Mouse (Mus musculus) testis, postnatal 14 days (tissue): ENCODE data around the gene Pspc1.
"Not testable (repeated sequence)": the region's sequence is repeated elsewhere in the genome, so short reads cannot be mapped to it uniquely, and the experiment has no call there.

ENCODE experiments used
- DNase-seq: peaks from one replicate; pipeline ENCODE4 v3.0.0; 2021; ENCODE audit warnings: low spot score

The Pspc1 gene

DNA sequence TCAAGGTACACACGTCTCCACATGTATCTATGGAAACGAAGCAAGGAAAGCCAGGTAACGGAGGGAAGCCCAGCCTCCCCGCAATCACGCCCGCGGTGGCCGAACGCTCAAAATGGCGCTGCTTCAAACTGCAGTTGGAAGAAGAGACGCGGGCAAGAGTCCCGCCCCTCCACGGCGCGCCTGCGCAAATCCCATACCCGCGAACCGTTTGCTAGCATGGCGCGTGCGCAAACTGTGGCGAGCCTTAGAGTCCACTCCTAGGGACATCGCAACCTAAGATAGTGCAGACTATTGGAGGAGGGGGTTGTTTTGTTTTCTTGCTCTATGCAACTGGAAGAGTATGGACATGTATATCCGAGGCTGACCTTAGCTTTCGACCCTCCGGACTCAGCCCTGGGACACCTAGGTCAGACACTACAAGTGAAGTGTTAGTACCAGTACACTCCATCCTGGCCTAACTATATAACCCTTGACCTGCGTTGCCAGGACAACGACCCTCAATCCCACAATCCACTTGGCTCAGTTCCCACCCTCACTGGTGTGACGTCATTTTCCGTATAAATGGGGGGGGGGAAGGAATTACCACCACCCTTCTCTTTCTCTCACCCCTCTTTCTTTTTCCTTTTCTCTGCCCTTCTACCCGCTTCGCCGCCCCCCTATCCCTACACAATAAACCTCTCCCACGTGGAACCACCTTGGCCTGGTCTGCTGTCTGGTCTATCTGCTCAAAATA is at the start of gene Pspc1:
TSS of gene Pspc1 (minus strand) at position 117 of the 733 bp plus-strand sequence.
- DNase-seq, result peak; percentile 97

DNA sequence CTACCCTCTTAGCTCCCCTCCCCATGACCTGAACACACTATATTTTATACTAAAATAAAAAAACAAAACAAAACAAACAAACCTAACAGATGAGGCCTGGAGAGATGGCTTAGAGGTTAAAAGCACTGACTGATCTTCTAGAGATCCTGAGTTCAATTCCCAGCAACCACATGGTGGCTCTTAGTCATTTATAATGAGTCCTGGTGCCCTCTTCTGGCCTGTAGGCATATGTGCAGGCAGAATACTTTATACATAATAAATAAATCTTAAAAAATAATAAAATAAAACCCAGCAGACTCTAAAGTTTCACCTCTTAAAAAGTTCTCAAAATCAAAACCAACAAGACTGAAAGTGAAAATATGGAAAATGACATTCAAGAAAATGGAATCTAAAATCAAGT is 46.4 kb upstream of the Pspc1 start:
- DNase-seq, result no peak

DNA sequence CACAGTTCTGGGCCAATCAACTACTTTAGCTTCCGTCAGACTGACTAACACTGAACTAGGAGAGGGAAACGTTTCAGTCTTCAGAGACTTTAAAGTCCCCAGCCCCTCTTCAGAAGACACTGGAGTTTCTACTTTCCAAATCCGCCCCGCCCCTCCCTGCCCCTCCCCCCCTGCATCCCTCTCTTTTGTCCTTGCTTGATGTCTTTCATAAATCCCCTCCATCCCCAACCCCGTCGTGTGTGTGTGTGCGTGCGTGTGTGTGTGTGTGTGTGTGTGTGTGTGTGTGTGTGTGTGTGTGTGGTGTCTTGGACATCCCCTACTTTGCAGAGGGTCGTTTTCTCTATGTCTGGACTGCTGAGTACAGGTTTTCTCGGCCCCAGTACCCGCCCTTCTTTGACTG is 39.5 kb upstream of the Pspc1 start:
- no peak for DNase-seq

DNA sequence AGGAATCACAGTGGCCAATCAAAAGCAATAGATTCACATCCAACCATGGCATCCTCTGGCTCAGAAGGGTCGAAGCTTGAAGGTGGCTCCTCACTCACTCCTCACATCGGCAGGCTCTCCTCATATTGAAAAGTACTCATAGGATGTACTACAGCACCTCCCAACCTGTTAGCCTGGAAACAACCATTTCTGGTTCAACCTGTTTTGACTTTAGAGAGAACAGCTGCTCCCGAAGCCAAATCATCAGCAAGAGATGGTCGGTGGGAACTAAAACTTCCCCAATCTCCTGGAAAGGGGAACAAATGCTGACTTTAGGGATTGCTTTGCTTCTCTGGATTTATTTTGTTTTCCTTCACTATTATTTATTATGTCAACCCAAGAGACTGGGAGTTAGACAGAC is 39.0 kb upstream of the Pspc1 start:
- no peak for DNase-seq

DNA sequence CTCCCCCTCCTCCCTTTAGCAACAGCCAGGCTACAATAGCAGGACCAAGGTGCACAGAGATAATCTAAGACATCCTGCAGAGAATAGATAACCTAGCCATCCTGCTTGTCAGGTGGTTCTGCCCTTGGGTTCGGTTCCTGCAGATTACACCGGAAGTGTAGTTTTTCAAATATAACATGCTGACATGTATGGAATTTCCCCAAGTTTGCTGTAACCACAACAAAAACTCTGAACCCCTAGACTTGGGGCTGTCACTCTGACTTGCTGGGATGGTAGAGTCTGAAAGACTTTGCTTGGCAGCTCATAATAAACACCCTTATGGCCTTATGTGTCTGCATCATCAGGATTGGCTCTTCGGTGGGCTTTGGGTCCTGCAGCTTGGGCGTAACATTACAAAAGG is 38.4 kb upstream of the Pspc1 start:
- no peak for DNase-seq

DNA sequence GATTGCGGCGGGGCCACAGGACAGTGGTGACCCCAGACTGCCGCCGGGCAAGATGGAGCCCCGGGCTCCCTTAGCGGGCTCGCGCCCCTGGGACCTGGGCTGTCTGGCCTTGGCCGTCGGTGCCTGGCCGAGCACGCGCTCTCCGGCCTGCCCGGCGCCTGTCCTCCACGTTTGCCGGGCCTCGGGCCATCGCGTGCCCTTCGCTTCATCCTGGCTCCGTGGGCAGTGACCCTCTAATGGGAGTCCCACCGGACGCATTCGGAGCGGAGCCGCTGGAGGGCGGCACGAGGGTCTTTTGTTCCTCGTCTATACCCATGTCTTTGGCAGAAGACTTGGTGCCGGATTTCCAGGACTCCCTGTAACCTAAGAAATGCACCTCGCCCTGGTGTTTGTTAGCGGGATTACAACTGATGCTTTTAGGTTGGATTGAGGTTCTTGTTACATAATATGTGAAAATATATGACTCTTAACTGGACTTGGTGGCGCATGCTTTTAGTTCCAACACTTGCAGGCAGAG is 34.5 kb upstream of the Pspc1 start:
- DNase-seq, result peak; percentile 79

DNA sequence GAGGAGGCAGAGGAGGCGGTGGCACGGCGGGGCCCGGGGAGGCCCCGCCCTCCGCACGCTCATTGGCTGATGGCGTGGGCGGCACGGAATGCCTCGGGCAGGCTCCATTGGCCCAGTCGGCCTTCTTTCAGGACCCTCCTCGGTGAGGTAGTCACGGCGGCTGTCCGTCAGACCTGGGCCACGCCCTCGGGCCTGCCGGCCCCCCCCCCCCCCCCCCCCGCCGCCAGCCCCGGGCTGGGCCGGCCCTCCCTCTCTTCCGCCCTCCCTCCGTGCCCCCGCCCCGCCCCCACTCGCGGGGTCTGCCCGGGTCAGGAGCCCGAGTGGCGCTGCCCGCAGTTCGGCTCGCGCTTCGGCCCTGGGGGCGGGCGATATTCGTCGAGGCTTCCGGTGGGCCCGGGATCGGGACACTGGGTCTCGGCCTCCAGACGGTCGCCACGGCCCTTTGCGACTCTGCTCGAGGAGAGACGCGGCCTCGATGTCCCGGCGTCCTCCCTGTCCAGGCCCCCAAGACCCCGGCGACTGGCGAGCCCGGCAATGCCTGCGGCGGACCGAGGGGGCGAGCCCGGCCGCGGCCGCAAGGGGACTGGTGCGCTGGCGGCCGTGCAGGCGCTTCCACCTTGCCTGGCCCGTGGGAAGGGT is 33.7 kb upstream of the Pspc1 start, which contains the start of gene Zmym5:
TSS of gene Zmym5 (minus strand) at position 16 of the 639 bp plus-strand sequence.
- peak; percentile 91 for DNase-seq

DNA sequence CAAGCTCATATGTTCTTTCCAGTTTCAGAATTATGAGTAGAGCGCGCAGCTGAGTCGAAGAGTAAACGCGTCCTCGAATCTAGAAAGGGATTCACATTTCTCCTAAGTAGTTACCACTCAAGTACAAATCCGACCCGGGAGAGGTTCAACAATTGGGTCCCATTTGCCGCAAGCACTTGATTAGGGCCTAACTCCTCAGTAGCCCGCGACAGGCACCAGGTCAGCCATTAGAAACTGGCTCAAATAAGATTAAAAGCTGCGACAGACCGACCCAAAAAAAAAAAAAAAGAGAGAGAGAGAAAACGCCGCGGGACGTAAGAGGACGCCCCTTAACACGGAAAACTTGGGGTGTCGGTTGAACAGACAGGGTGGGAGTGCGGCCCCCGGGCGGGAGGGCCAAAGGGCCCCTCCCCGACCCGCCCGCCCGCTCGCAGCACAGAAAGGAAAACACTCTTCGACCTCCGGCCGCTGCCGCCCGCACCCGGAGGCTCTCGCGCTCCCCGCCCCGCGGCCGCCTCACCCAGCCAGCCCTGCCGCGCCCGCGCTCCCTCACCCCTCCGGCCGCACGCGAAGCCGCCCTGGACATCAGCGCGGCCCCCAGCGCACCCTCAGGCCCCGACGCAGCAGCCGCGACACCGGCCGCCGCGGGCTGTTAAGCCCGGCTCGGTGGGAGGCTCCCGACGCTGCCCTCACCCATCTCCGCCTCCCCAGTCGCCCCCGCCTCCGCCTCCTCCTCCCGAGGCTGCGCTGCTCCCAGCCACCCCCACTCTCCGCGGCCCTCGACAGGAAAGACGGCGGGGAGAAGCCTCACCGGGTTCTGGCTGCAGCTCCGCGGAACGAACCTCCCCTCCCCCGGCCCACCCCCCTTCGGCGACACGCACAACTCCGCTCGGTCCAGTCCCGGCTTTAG is 32.9 kb upstream of the Pspc1 start:
- peak; percentile 65 for DNase-seq

DNA sequence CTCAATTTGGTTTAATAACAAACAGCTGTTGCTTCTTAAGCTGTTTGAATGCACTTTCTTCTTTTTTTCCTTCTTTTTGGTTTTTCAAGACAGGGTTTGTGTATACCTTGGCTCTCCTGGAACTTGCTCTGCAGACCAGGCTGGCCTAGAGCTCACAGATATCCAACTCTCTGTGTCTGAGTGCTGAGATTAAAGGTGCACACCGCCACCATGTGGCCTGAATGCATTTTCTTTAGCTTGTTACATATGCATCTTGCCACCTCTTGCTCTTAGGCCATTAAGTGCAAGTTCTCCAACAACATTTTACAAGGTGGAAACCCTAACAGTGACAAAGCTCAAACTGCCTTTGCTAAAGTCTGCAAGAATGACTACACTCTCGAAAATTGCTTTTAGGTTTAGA is 15.1 kb upstream of the Pspc1 start:
- DNase-seq, result no peak

DNA sequence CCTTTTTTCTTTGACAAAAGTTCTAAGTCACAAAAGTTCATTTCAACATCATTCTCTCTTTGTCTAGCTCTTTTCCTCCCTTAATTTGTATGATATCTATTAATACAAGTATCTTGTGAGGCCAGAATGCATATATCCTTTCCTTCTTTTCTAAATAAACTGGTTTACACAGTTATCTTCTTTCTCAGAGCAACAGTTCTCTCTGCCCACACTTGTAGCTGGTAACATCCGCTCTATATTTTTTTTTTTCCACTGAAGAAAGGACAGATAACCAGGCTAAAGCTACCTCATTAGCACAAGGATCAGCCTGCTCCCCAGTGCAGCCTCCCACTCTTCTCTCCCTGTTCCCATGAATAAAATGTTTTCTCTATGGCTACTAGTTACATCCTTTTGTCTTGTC is 6.5 kb upstream of the Pspc1 start:
- DNase-seq, result no peak

DNA sequence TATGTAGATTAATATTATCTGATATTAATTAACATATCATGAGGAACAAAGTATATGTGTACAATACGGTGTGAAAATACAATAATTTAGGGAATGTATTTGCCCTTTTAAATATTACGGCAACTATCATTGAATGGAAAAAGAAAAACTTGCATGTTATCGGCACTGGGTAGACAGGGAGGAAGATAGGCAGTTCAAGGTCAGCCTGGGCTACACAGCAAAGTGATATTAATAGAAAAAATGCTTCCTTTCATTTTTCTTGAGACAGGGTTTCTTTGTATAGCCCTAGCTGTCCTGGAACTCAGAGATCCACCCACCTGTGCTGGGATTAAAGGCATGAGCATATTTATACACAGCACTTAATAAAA is 801 bp upstream of the Pspc1 start:
- peak; percentile 30 for DNase-seq

DNA sequence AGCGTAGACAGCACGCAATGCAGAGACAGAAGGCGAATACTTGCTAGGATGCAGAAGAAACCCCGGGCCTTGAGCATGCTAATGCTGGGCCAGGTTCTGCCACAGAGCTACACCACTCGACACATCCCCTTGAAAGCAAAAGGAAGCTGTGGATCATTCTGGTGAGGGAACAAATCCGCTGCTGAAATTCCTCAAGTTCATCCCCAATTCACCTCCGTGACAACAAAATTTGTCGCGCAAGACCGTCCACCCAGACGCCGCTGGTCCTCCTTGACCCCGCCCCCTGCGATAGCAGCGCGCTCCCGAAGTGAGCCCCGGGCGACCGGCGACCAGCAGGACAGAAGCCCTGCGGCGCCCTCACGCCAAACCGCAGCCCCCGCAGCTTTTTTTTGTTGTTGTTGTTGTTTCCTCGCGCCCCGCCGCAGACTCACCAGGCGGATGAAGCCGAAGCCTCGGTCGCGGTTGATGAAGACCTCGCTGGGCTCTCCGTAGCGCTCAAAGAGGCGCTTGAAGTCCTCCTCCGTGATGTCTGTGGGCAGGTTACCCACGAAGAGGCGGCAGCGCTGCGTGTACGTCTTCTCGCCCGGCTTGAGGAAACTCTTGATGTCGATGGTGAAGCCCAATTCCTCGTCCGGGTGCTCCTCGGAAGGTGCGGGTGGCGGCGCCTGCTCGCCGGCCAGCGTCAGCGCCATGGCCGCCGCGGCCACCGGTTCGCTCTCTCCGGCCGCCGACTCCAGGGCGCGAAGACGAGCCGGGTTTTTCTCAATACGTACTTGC is 568 bp downstream of the Pspc1 start:
- DNase-seq, result peak; percentile 79

DNA sequence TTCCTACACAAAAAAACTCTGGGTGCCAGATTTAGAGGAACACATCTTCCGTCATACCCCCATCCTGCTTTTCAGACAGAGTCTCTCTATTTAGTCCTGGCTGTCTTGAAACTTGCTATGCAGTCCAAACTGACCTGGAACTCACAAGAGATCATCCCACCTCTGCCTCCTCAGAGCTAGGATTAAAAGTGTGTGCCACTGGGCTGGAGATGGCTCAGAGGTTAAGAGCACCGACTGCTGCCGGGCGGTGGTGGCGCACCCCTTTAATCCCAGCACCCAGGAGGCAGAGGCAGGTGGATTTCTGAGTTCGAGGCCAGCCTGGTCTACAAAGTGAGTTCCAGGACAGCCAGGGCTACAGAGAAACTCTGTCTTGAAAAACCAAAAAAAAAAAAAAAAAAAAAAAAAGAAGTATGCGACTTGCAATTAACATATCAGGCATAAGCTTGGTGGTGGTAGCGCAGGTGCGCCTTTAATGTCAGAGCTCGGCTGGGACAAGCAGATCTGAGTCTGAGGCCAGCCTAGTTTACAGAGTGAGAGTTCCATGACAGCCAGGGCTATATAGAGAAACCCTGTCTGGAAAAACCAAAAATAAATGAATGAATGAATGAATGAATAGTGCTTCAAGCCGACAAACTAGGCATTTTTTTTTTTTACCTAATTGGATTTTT is 1.4 kb downstream of the Pspc1 start:
- no peak for DNase-seq

DNA sequence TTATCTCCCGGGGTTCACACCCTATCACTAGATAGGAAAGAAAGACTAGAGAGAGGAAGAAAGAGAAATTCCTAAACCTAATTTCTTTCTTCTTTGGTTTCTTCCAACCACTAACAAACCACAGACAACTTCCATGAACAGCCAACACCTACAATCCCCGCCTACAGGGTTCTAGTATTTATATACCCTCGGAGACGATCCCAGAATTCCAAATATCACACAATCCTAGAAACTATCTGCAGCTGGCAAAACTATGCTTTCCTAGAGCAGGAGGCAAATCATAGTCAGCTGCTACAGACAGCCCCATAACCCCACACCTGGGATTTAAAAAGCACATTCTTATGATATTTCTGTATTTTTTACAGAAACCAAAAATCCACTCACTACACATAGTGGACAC is 2.7 kb downstream of the Pspc1 start:
- DNase-seq, result no peak

DNA sequence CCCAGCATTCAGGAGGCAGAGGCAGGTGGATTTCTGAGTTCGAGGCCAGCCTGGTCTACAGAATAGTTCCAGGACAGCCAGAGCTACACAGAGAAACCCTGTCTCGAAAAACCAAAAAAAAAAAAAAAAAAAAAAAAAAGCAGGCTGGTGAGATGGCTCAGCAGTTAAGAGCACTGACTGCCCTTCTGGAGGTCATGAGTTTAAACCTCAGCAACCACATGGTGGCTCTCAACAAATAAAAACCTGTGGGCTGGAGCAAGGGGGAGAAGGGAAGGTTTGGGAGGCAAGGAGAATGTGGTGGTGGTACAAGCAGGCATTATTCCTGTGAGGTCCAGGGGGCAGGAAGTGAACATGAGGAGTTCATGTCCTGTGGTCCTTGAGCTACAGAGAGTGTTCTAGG is 11.7 kb downstream of the Pspc1 start:
- not testable (repeated sequence) for DNase-seq

DNA sequence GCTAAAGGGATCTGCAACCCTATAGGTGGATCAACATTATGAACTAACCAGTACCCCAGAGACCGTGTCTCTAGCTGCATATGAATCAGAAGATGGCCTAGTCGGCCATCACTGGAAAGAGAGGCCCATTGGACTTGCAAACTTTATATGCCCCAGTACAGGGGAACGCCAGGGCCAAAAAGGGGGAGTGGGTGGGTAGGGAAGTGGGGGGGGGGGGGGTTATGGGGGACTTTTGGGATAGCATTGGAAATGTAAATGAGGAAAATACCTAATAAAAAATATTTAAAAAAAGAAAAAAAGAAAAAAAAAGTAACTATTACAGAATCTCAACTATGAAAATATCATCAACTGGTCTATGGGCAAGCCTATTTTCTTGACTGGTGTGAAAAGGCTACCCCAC is 13.0 kb downstream of the Pspc1 start:
- not testable (repeated sequence) for DNase-seq

DNA sequence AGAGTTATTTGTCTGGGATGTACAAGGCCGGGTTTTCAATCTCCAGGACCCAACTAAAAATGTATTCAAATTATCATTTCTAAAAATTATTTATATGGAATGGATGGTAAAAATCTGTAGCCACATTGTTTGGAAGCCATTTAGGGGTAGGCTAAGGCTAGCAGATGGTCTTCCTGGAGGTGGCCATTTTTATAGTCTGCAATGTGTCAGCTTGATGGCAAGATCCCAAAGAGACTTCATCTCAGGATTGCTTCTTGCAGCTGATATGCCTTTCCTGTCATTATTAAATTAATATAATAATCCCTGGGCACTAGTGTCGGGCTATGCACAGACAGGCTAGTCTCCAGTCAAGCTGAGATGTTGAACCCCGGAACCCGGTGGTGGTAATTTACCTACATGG is 26.8 kb downstream of the Pspc1 start:
- no peak for DNase-seq

DNA sequence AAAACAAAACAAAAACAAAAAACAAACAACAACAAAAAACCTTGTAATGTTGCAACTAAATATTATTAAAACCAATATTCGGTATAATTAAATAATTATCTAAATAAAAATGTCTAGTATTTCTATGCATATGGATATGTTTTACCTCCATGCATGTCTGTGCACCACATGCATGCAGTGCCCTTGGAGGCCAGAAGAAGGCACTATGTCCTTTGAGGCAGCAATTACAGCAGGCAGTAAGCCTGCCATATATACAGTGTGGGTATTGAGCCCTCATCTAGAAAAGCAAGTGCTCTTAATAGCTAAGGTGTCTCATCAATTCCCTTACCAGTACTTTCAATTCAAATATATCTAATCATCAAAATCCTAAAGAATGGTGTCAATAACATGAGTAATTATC is 37.9 kb downstream of the Pspc1 start:
- DNase-seq, result no peak

DNA sequence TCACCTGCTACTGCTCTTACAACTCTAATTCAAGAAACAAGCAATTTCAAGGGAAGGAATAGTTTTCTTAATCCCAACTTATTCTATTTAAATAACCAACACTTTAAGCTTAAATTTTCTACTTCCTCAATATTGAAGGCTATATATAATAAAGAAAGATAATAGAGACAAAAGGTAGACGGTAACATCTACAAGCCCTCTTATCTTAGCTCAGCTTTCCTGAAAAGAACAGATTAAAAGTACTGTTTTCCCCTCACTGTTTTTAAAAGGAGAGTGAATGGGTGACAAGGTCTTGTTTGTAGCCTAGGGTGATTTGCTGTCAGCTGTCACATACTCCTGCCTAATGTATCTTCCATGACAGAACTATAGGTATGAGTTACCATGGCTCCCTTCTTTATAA is 51.6 kb downstream of the Pspc1 start:
- DNase-seq, result no peak

DNA sequence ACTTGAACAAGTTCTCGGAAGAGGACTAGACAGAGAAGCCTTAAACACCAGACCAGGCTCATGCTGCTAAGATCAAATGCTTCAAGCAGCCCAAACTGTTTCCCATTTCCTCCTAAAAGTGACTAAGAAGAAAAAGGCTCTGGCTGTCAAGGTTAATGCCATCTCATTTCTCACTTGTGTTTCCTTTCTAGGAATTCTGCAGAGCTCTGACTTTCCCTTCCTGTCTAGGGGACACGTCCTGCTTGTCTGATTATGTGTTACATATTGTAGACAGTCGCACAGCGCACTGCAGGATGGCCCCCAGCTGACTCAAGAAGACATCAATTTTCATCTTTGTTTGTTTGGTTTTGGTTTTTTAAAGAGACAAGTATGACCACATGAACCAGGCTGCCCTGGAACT is 72.4 kb downstream of the Pspc1 start:
- no peak for DNase-seq

DNA sequence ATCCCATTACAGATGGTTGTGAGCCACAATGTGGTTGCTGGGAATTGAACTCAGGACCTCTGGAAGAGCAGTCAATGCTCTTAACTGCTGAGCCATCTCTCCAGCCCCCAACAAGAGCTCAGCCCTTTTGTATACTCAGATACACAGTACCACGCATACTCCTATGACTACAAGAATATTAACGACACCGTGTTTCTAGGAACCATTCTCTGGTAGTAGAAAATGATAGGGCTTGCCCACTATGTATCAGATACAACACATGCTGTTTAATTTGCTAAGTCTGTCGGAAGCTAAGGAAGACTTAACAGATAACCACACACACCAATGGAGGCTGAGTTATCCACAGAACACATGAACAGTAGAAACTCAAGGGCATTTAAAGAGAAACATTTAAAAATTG is 75.5 kb downstream of the Pspc1 start:
- no peak for DNase-seq
